Mouse (Mus musculus): ENCODE data around the gene Pcgf5. TPM values are rescaled to one million over a fixed set of nuclear protein-coding genes. Genes with fewer than 3 reads are reported as not detected.

The Pcgf5 gene
- total RNA-seq, 2 experiments from 2014 or later, result 27.8 to 28.1 TPM

- DNase-seq (ENCODE audit: extremely low spot score in 1 of 2, low spot score in 2 of 2), result no peak
- intact Hi-C loops (cut with DNase I), result no loop called here
- H3K27ac ChIP-seq, result no peak overlapping the region
These were observed 149.6 kb downstream of the Pcgf5 start for GRCm38 (mm10) chr19:36497744-36498143.

GRCm38 (mm10) chr19:36504716-36505115 lies 156.6 kb downstream of the Pcgf5 start:
- Histone ChIP-seq H3K27ac (no peak overlapping the region), H3K4me3 (no peak overlapping the region)
- intact Hi-C loops (cut with DNase I), result no loop called here
- DNase-seq (ENCODE audit: extremely low spot score in 1 of 2, low spot score in 2 of 2), result peak in 1 of 2 experiments; percentile 18
- TF ChIP-seq CTCF (IDR thresholded peaks at IDR 0.05), result no peak

More at GRCm38 (mm10) chr19:36497744-36498143, 149.6 kb downstream of the Pcgf5 start:
- H3K4me3 ChIP-seq, result no peak overlapping the region
- no peak for TF ChIP-seq CTCF (IDR thresholded peaks at IDR 0.05)

Other genes starting within 250 kb of the Pcgf5 start
- gene Ankrd1, start 228.2 kb upstream of the Pcgf5 start, total RNA-seq (2021), result not detected
- 10 to 100 TPM; 24.6 to 28.7 TPM for gene Hectd2, start 206.3 kb downstream of the Pcgf5 start, total RNA-seq (2021)

Data from left cerebral cortex, adult 2 months (tissue).